ENCODE assay signal across 8 mouse cellular contexts in genomic region chr4:119204672-119205071, GRCm38 (mm10). TPM values are rescaled to one million over a fixed set of nuclear protein-coding genes. Genes with fewer than 3 reads are reported as not detected.
DNase-seq lines count a peak whose midpoint lies in the region; ATAC-seq lines count a peak whose summit lies in the region.
"Had no signal": no experiment of that assay in that cellular context is flagged by ENCODE, and none has a peak within 500 bp of the region (broad histone marks: within the 10 kb centered on the region; RNA-seq: fewer than 3 reads in every experiment).

No protein-coding gene starts in this region.

- H3K4me1 ChIP-seq in hindbrain, embryonic 13.5 days (replicated peaks): 0 out of 2 replicates have a peak, but pooled peaks cover 12% of the 10 kb centered on the region

- H3K36me3 ChIP-seq in hindbrain, embryonic 13.5 days: peaks cover 19% of the 10 kb centered on the region

- H3K9me3 ChIP-seq in hindbrain, embryonic 13.5 days: no peaks in the 10 kb centered on the region
- H3K9me3 ChIP-seq: heart, embryonic 15.5 days had no signal

- peak; percentile 23 to 46 for DNase-seq in CD8-positive naive resting alpha-beta T cell, adult 2 months (ENCODE audit: low read depth in 2 of 2, low spot score in 2 of 2)
- peak; percentile 84 for DNase-seq in ZHBTc4 (ENCODE audit: low read depth, low spot score)
- DNase-seq in layer of hippocampus, postnatal 10 days (ENCODE audit: low spot score in 2 of 2): peak; percentile 62 to 72
- peak; percentile 45 for DNase-seq in lung, postnatal 25 days (ENCODE audit: low spot score)
- peak; percentile 63 for DNase-seq in right cerebral cortex, adult 18-20 months

- ATAC-seq in erythroid progenitor cell, adult 5-6 weeks (replicated peaks; ENCODE audit: low FRiP score, poor library complexity, severe bottlenecking): peak; percentile 92
- ATAC-seq in hindbrain, embryonic 13.5 days (ENCODE audit: low FRiP score): peak; percentile 64

- no peak overlapping the region for H3K9ac ChIP-seq in hindbrain, embryonic 13.5 days
- H3K9ac ChIP-seq: heart, embryonic 15.5 days had no signal

- no peak overlapping the region for H3K27ac ChIP-seq in hindbrain, embryonic 13.5 days
- H3K27ac ChIP-seq: heart, embryonic 15.5 days had no signal

- no peaks in the 10 kb centered on the region for H3K27me3 ChIP-seq in hindbrain, embryonic 13.5 days
- H3K27me3 ChIP-seq: heart, embryonic 15.5 days had no signal

- H3K4me3 ChIP-seq in hindbrain, embryonic 13.5 days: no peak overlapping the region
- H3K4me3 ChIP-seq: heart, embryonic 15.5 days had no signal

- 19% methylated on average over 8 of the region's 8 CpGs for WGBS in hindbrain, embryonic 13.5 days

- no peak overlapping the region for H3K4me2 ChIP-seq in hindbrain, embryonic 13.5 days
- H3K4me2 ChIP-seq: heart, embryonic 15.5 days had no signal

RNA-seq across cellular contexts. Expression of gene Svbp, which starts 9.6 kb away (rescaled TPM):
- 110 and 114 TPM in 2 replicates for total RNA-seq in erythroid progenitor cell, adult 5-6 weeks (2015; ENCODE audit: low replicate concordance)
- total RNA-seq in erythroid progenitor cell, adult 5-6 weeks (2017; ENCODE audit: low replicate concordance): 171 and 238 TPM in 2 replicates
- 244 and 245 TPM in 2 replicates for polyA plus RNA-seq in hindbrain, embryonic 13.5 days (2015; fragmentation: Nextera tagmentation; extraction: Ambion mirVana)
- 10 to 100 TPM; 33.6 to 36.7 TPM for total RNA-seq in layer of hippocampus, postnatal 10 days (2021)

RNA-seq across cellular contexts. Expression of gene Tmem269, which starts 13.3 kb away (rescaled TPM):
- total RNA-seq in erythroid progenitor cell, adult 5-6 weeks (2015; ENCODE audit: low replicate concordance): 2.5 TPM in 1 of 2 replicates, not detected in the other
- total RNA-seq in erythroid progenitor cell, adult 5-6 weeks (2017; ENCODE audit: low replicate concordance): not detected in 2 replicates
- 0.39 and 0.43 TPM in 2 replicates for polyA plus RNA-seq in hindbrain, embryonic 13.5 days (2015; fragmentation: Nextera tagmentation; extraction: Ambion mirVana)
- total RNA-seq in layer of hippocampus, postnatal 10 days (2021): not detected

RNA-seq across cellular contexts. Expression of gene Ermap, which starts 14.9 kb away (rescaled TPM):
- total RNA-seq in erythroid progenitor cell, adult 5-6 weeks (2015; ENCODE audit: low replicate concordance): 1,144 and 1,272 TPM in 2 replicates
- total RNA-seq in erythroid progenitor cell, adult 5-6 weeks (2017; ENCODE audit: low replicate concordance): 1,113 and 1,126 TPM in 2 replicates
- polyA plus RNA-seq in hindbrain, embryonic 13.5 days (2015; fragmentation: Nextera tagmentation; extraction: Ambion mirVana): 1.1 and 1.2 TPM in 2 replicates
- under 1 TPM; 0.30 to 0.78 TPM for total RNA-seq in layer of hippocampus, postnatal 10 days (2021)

RNA-seq across cellular contexts. Expression of gene AU022252, which starts 27.8 kb away (rescaled TPM):
- 1.4 and 2.1 TPM in 2 replicates for total RNA-seq in erythroid progenitor cell, adult 5-6 weeks (2015; ENCODE audit: low replicate concordance)
- 2.5 and 2.6 TPM in 2 replicates for total RNA-seq in erythroid progenitor cell, adult 5-6 weeks (2017; ENCODE audit: low replicate concordance)
- 32.5 and 33.4 TPM in 2 replicates for polyA plus RNA-seq in hindbrain, embryonic 13.5 days (2015; fragmentation: Nextera tagmentation; extraction: Ambion mirVana)
- 10 to 100 TPM; 32.0 to 39.1 TPM for total RNA-seq in layer of hippocampus, postnatal 10 days (2021)

RNA-seq across cellular contexts. Expression of gene P3h1, which starts 28.0 kb away (rescaled TPM):
- 0.42 TPM in 1 of 2 replicates, not detected in the other for total RNA-seq in erythroid progenitor cell, adult 5-6 weeks (2015; ENCODE audit: low replicate concordance)
- 1.8 and 5.6 TPM in 2 replicates for total RNA-seq in erythroid progenitor cell, adult 5-6 weeks (2017; ENCODE audit: low replicate concordance)
- polyA plus RNA-seq in hindbrain, embryonic 13.5 days (2015; fragmentation: Nextera tagmentation; extraction: Ambion mirVana): 12.2 and 13.2 TPM in 2 replicates
- 10 to 100 TPM in 1 of 2 experiments, 1 to 10 TPM in 1; 10.0 to 10.3 TPM for total RNA-seq in layer of hippocampus, postnatal 10 days (2021)

Comparison
In these comparisons a context has a peak if more than half of its experiments do, and no peak if none do; other contexts are left out.
1. RNA of gene Ermap, which starts 14.9 kb away (total RNA-seq): 1,113 to 1,272 TPM in erythroid progenitor cell, adult 5-6 weeks; 0.30 to 0.78 TPM in layer of hippocampus, postnatal 10 days; every median in the first group is over 100 times any median in the second.
2. Peak in every context shown above with its lines, with median percentiles within 50 percentile points of each other: DNase-seq.